Mouse (Mus musculus): Measurements from ENCODE around the gene Fmn2.

DNA sequence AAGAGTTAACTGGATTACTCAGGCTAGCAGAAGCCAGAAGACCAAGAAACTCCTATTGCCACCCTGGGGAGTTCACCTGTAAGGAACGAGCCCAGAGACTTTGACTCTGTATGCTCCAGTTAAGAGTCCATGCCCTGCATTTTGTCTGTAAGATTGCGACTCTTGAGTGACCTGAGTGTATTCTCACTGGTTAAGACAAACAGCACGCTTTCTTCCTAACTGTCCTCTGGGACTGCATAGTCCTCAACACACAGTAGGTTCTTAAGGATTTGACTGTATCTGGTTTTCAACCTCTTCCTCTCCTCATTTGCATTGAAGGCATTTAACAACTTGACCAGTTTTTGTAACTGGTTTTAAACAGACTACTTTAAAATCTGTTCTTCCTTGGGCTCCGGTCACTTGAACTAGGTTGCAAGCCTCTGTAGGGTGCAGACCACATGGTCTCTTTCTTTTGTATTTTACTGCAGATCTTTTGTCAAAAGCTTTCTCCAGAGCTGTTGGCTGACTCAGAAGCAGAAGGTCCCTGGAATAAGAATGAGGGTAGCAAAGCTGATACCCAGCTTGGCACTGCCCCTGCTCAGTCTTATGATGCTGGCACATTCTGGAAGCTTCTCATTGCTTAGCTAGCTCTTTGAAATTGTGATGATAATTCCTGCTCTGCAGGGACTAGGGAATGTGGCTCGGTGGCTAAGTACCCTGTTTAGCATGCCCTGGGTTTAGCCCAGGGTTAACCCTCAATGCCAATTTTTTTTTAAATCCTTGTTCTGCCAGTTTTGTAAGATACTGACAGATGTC is 20.5 kb downstream of the Fmn2 start:
- TF ChIP-seq CTCF (IDR thresholded peaks at IDR 0.05; ENCODE audit: low read depth, low read length) = no peak
- TF ChIP-seq POLR2AphosphoS5 (IDR thresholded peaks at IDR 0.05; ENCODE audit: insufficient replicate concordance, low read depth, low read length) = no peak
- no peak for TF ChIP-seq GATA2 (IDR thresholded peaks at IDR 0.05; ENCODE audit: borderline replicate concordance, low read depth, low read length)
